Mouse (Mus musculus) retina, postnatal 7 days (tissue): ENCODE measurements at regions not wholly inside any gene's neighbourhood (a gene's known extent, or its start where the extent isn't known, plus 50 kb on each side); places are given as distances from the start of the nearest gene placed in this dataset.

Experiments
- DNase-seq: peaks from one replicate; pipeline ENCODE4 v3.0.0-alpha.2; 2012; ENCODE audit warnings: low read depth, low spot score

GRCm38 (mm10) chr17:50438960-50439359, 70.2 kb upstream of the Plcl2 start:
- no peak for DNase-seq

GRCm38 (mm10) chr17:50439365-50439764, 69.8 kb upstream of the Plcl2 start:
- DNase-seq, result no peak

- no peak for DNase-seq
These were observed 67.1 kb upstream of the Plcl2 start for GRCm38 (mm10) chr17:50442062-50442461.

GRCm38 (mm10) chr17:50442905-50443304, 66.3 kb upstream of the Plcl2 start:
- no peak for DNase-seq

GRCm38 (mm10) chr17:50443376-50444022, 65.7 kb upstream of the Plcl2 start:
- DNase-seq, result no peak

- DNase-seq, result no peak
These were observed 65.2 kb upstream of the Plcl2 start for GRCm38 (mm10) chr17:50444023-50444389.

- no peak for DNase-seq
These were observed 60.5 kb upstream of the Plcl2 start for GRCm38 (mm10) chr17:50448693-50449092.

GRCm38 (mm10) chr17:50451606-50452005, 57.6 kb upstream of the Plcl2 start:
- DNase-seq, result no peak

GRCm38 (mm10) chr17:50453524-50453923, 55.7 kb upstream of the Plcl2 start:
- no peak for DNase-seq

- DNase-seq, result no peak
These were observed 55.2 kb upstream of the Plcl2 start for GRCm38 (mm10) chr17:50453956-50454355.

- DNase-seq, result no peak
These were observed 54.3 kb upstream of the Plcl2 start for GRCm38 (mm10) chr17:50454917-50455316.

GRCm38 (mm10) chr17:50455719-50456118, 53.5 kb upstream of the Plcl2 start:
- no peak for DNase-seq

- no peak for DNase-seq
These were observed 52.0 kb upstream of the Plcl2 start for GRCm38 (mm10) chr17:50457053-50457697.

GRCm38 (mm10) chr17:50458232-50458631, 51.0 kb upstream of the Plcl2 start:
- DNase-seq, result no peak
